8 mouse cellular contexts compared by ENCODE assay signal in the genomic region with DNA sequence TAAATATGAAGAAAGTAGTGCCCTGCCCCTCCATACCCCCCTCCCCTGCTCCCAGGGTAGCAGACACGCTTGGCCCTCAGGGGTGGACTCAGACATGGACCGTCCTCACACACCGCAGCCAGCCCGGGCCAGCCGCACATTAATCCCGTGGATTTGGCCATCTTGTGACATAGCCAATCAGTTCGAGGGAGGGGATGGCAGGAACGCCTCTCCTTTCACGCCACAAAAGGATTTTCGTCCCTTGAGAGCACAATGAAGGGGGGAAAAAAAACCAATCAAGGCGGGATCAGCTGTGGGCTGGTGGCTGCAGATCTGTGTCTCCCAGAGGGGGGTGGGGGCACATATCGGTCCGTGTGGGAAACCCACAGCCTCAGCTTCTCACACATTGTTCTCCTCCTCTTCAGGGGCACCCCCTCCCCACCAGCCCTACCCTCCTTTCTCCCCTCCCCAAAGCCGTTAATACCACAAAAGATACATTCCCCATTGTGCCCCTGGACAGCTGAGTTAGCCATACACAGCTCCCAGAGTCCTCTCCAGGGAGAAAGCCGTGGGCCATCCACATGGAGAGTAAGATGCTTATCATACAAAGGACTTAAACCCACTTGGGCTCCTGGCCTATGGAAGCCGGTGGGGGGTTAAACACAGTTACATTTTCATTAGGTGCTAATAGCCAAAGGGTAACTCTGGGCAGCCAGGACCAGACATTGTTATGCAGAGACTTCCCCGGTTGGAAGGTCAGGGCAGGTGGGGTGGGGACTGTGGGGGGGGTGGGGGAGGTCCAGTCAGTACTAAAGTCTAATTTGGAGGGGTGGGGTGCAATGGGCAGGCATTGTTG.
DNase-seq lines count a peak whose midpoint lies in the region; ATAC-seq lines count a peak whose summit lies in the region.

No protein-coding gene starts in this region.

- H3K9ac ChIP-seq in heart, embryonic 14.5 days (ENCODE audit: low read length): no peak overlapping the region; the same call in 1 of the 2 replicates
- peak overlapping the region; percentile 6 for H3K9ac ChIP-seq in forebrain, embryonic 11.5 days (ENCODE audit: low read length)

- peak overlapping the region; percentile 55 for H3K4me2 ChIP-seq in heart, embryonic 14.5 days (ENCODE audit: low read length)
- H3K4me2 ChIP-seq in forebrain, embryonic 11.5 days (ENCODE audit: low read depth, low read length, severe bottlenecking): peak overlapping the region; percentile 42; the same call in 1 of the 2 replicates

- H3K27me3 ChIP-seq in heart, embryonic 14.5 days (ENCODE audit: control insufficient read depth, insufficient read depth, low read length): peaks cover 29% of the 10 kb centered on the region
- H3K27me3 ChIP-seq in forebrain, embryonic 11.5 days (ENCODE audit: control insufficient read depth, insufficient read depth, low read length): no peaks in the 10 kb centered on the region
- peaks cover 70% of the 10 kb centered on the region for H3K27me3 ChIP-seq in midbrain, embryonic 10.5 days (ENCODE audit: low read depth, poor library complexity, severe bottlenecking)

- no peaks in the 10 kb centered on the region for H3K36me3 ChIP-seq in heart, embryonic 14.5 days (ENCODE audit: control insufficient read depth, insufficient read depth, low read length)
- H3K36me3 ChIP-seq in forebrain, embryonic 11.5 days (ENCODE audit: control insufficient read depth, insufficient read depth, low read length): no peaks in the 10 kb centered on the region
- H3K36me3 ChIP-seq in midbrain, embryonic 10.5 days: no peaks in the 10 kb centered on the region

- H3K4me1 ChIP-seq in heart, embryonic 14.5 days (ENCODE audit: control insufficient read depth in 2 of 2, insufficient read depth in 2 of 2, low read length in 2 of 2): peaks cover 0 to 3% of the 10 kb centered on the region in 2 experiments; a peak in 2 of 4 replicates
- peaks cover 26% of the 10 kb centered on the region for H3K4me1 ChIP-seq in forebrain, embryonic 11.5 days (replicated peaks; ENCODE audit: control insufficient read depth, insufficient read depth, low read length)
- peaks cover 53% of the 10 kb centered on the region for H3K4me1 ChIP-seq in midbrain, embryonic 10.5 days

- 6% methylated on average over 17 of the region's 17 CpGs for WGBS in heart, embryonic 14.5 days
- WGBS in forebrain, embryonic 11.5 days: under 1% methylated on average over 16 of the region's 17 CpGs
- WGBS in midbrain, embryonic 10.5 days: under 1% methylated on average over 17 of the region's 17 CpGs

- H3K9me3 ChIP-seq in heart, embryonic 14.5 days (ENCODE audit: control insufficient read depth, low read length): no peaks in the 10 kb centered on the region
- no peaks in the 10 kb centered on the region for H3K9me3 ChIP-seq in forebrain, embryonic 11.5 days (ENCODE audit: control insufficient read depth, low read length)
- no peaks in the 10 kb centered on the region for H3K9me3 ChIP-seq in midbrain, embryonic 10.5 days (replicated peaks)

- no peak for ATAC-seq in heart, embryonic 14.5 days (ENCODE audit: insufficient number of reproducible peaks, insufficient read depth, low FRiP score, low read depth)
- peak; percentile 94 for ATAC-seq in forebrain, embryonic 11.5 days (replicated peaks; ENCODE audit: low FRiP score)
- no peak for ATAC-seq in erythroid progenitor cell, adult 5-6 weeks (replicated peaks; ENCODE audit: low FRiP score, poor library complexity, severe bottlenecking)

- no peak overlapping the region for H3K27ac ChIP-seq in heart, embryonic 14.5 days (replicated peaks in 1 of 2; ENCODE audit: control insufficient read depth in 1 of 2, insufficient read depth in 1 of 2, low read depth in 2 of 2, low read length in 2 of 2)
- peak overlapping the region; percentile 90 for H3K27ac ChIP-seq in forebrain, embryonic 11.5 days (ENCODE audit: low read depth, low read length)
- peak overlapping the region; percentile 91 for H3K27ac ChIP-seq in midbrain, embryonic 10.5 days (replicated peaks)

- DNase-seq in heart, postnatal 36 days: no peak
- DNase-seq in MN1 (ENCODE audit: low spot score): peak; percentile 13
- DNase-seq in forebrain, embryonic 11.5 days (ENCODE audit: low spot score): peak; percentile 89
- DNase-seq in midbrain, embryonic 10.5 days (ENCODE audit: low spot score): peak; percentile 92
- DNase-seq in spleen, adult 18-20 months: no peak
- DNase-seq in T-cell, adult 2 months (ENCODE audit: low spot score): no peak

- intact Hi-C loops in heart, postnatal 36 days (cut with DNase I): no loop called here

- H3K4me3 ChIP-seq in heart, embryonic 14.5 days (ENCODE audit: control insufficient read depth in 1 of 2, insufficient read depth in 1 of 2, low read depth in 1 of 2, low read length in 2 of 2): no peak overlapping the region; a peak in 2 of 4 replicates
- peak overlapping the region; percentile 12; the same call in 1 of the 2 replicates for H3K4me3 ChIP-seq in forebrain, embryonic 11.5 days (ENCODE audit: low read depth, low read length)
- peak overlapping the region; percentile 38 for H3K4me3 ChIP-seq in midbrain, embryonic 10.5 days

Comparison
In these comparisons a context has a peak if more than half of its experiments do, and no peak if none do; other contexts are left out.
1. H3K27ac ChIP-seq: peak in forebrain, embryonic 11.5 days (single experiment) and midbrain, embryonic 10.5 days (single experiment); none in heart, embryonic 14.5 days (0 of 2).
2. H3K4me3 ChIP-seq: peak in forebrain, embryonic 11.5 days (single experiment) and midbrain, embryonic 10.5 days (single experiment); none in heart, embryonic 14.5 days (0 of 2).
3. DNase-seq: peak in MN1 (single experiment), forebrain, embryonic 11.5 days (single experiment) and midbrain, embryonic 10.5 days (single experiment); none in heart, postnatal 36 days (0 of 2), spleen, adult 18-20 months (0 of 2) and T-cell, adult 2 months (single experiment).